Comparison of ENCODE assay signal across 8 mouse cellular contexts in the genomic region with DNA sequence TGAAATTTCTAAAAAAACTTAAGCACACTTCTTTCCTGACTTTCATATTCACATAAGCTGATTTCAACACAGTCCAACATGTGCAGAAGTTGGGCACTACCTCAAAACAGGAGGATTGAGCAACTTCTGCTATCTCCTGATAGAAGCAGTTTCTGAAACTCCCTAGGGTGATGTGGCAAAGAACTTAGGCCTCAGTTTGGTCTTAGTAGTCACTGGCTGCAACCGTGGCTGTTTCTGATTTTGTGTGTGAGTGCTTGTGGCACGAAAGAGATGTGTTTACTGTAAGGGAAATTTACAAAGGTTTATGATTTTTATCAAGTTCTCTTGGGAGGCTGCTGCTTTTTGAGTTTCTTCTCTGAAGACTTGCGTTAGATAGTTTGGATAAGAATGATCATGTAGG. TPM values are rescaled to one million over a fixed set of nuclear protein-coding genes. Genes with fewer than 3 reads are reported as not detected.
DNase-seq lines count a peak whose midpoint lies in the region; ATAC-seq and TF ChIP-seq lines count a peak whose summit lies in the region.

No protein-coding gene starts in this region.

- DNase-seq in embryo, embryonic 10 days (ENCODE audit: low spot score) = peak; percentile 16
- no peak for DNase-seq in embryo, embryonic 9.5 days (ENCODE audit: extremely low spot score)
- DNase-seq in adipocyte (ENCODE audit: low spot score) = peak; percentile 84
- DNase-seq in induced T-regulatory cell, adult 2 months (ENCODE audit: low read depth) = peak; percentile 59
- DNase-seq in right cerebral cortex, postnatal 14 days = no peak

- ATAC-seq in forebrain, embryonic 15.5 days (replicated peaks) = no peak
- no peak for ATAC-seq in lung, embryonic 16.5 days (ENCODE audit: low read depth)

- peak overlapping the region; percentile 82 for H3K9ac ChIP-seq in forebrain, embryonic 15.5 days (replicated peaks)
- peak overlapping the region; percentile 95 for H3K9ac ChIP-seq in lung, embryonic 16.5 days (ENCODE audit: low read length)

- no peaks in the 10 kb centered on the region for H3K9me3 ChIP-seq in forebrain, embryonic 15.5 days
- no peaks in the 10 kb centered on the region for H3K9me3 ChIP-seq in lung, embryonic 16.5 days (ENCODE audit: control insufficient read depth, low read length)

- H3K27ac ChIP-seq in forebrain, embryonic 15.5 days (replicated peaks) = peak overlapping the region; percentile 91
- H3K27ac ChIP-seq in lung, embryonic 16.5 days (ENCODE audit: low read length) = peak overlapping the region; percentile 97
- H3K27ac ChIP-seq in olfactory bulb, adult 2 months (ENCODE audit: insufficient read depth, low read depth, low read length) = peak overlapping the region; percentile 48

- WGBS in forebrain, embryonic 15.5 days = 6% methylated on average over 3 of the region's 3 CpGs
- 6% methylated on average over 3 of the region's 3 CpGs for WGBS in lung, embryonic 16.5 days
- WGBS in olfactory bulb, adult 2 months = 1% methylated on average over 3 of the region's 3 CpGs

- no peak for TF ChIP-seq POLR2A in olfactory bulb, adult 2 months (IDR thresholded peaks at IDR 0.05; ENCODE audit: insufficient read depth, low read depth, low read length)

- peak overlapping the region; percentile 86 for H3K4me3 ChIP-seq in forebrain, embryonic 15.5 days
- peak overlapping the region; percentile 92 for H3K4me3 ChIP-seq in lung, embryonic 16.5 days (ENCODE audit: low read length)
- peak overlapping the region; percentile 65; the same call in 1 of the 2 replicates for H3K4me3 ChIP-seq in olfactory bulb, adult 2 months (ENCODE audit: insufficient read depth, low read depth, low read length)

- no peaks in the 10 kb centered on the region for H3K36me3 ChIP-seq in forebrain, embryonic 15.5 days
- no peaks in the 10 kb centered on the region for H3K36me3 ChIP-seq in lung, embryonic 16.5 days (ENCODE audit: control insufficient read depth, insufficient read depth, low read length)

- TF ChIP-seq CTCF in olfactory bulb, adult 2 months (IDR thresholded peaks at IDR 0.05; ENCODE audit: insufficient read depth, low read depth, low read length) = no peak

- H3K27me3 ChIP-seq in forebrain, embryonic 15.5 days = no peaks in the 10 kb centered on the region
- H3K27me3 ChIP-seq in lung, embryonic 16.5 days (ENCODE audit: control insufficient read depth, insufficient read depth, low read depth, low read length) = no peaks in the 10 kb centered on the region

- peak overlapping the region; percentile 84 for H3K4me2 ChIP-seq in forebrain, embryonic 15.5 days (replicated peaks)
- peak overlapping the region; percentile 68 for H3K4me2 ChIP-seq in lung, embryonic 16.5 days (ENCODE audit: low read depth, low read length)

- H3K4me1 ChIP-seq in forebrain, embryonic 15.5 days = peaks cover 34% of the 10 kb centered on the region
- peaks cover 19% of the 10 kb centered on the region for H3K4me1 ChIP-seq in lung, embryonic 16.5 days (replicated peaks; ENCODE audit: control insufficient read depth, insufficient read depth, low read length)
- peaks cover 6% of the 10 kb centered on the region for H3K4me1 ChIP-seq in olfactory bulb, adult 2 months (ENCODE audit: control insufficient read depth, insufficient read depth, low read length)

RNA-seq across cellular contexts. Expression of gene Mia2, which starts 34.6 kb away (rescaled TPM):
- polyA plus RNA-seq in forebrain, embryonic 15.5 days (2015; fragmentation: Nextera tagmentation; extraction: Ambion mirVana) = 32.3 and 37.2 TPM in 2 replicates
- polyA plus RNA-seq in lung, embryonic 16.5 days (2015; fragmentation: Nextera tagmentation; extraction: Ambion mirVana) = 55.8 and 56.6 TPM in 2 replicates
- 493 TPM in 1 of 2 replicates, not detected in the other for polyA plus RNA-seq in olfactory bulb, adult 2 months (2012; ENCODE audit: insufficient read depth, insufficient read length, low replicate concordance, missing spikeins)

Comparison
In these comparisons a context has a peak if more than half of its experiments do, and no peak if none do; other contexts are left out.
1. DNase-seq: peak in embryo, embryonic 10 days (single experiment), adipocyte (single experiment) and induced T-regulatory cell, adult 2 months (single experiment); none in embryo, embryonic 9.5 days (single experiment) and right cerebral cortex, postnatal 14 days (single experiment).
2. Peak in every context shown above with its lines, with median percentiles within 50 percentile points of each other: H3K27ac ChIP-seq and H3K4me3 ChIP-seq.